Mouse (Mus musculus) layer of hippocampus, adult 18-20 months (tissue): ENCODE results near the gene Alpi. TPM values are rescaled to one million over a fixed set of nuclear protein-coding genes. Genes with fewer than 3 reads are reported as not detected.

Source experiments
- DNase-seq, 2 experiments: peaks; one replicate each; pipeline ENCODE4 v3.0.0; 2022; ENCODE audit warnings: low spot score in 2 of 2
- long read RNA-seq: library from polyadenylated mRNA; stranded (forward); transcript quantifications from one replicate; pipeline ENCODE4 v2.0.0, GENCODE M21; 2021
- total RNA-seq, 2 experiments: library from RNA; stranded (reverse); gene quantifications; 2 replicates each; pipeline ENCODE4 v1.2.3; 2021

Gene Alpi
- total RNA-seq, result not detected
- long read RNA-seq, result 0 reads

- DNase-seq, result no peak
Measured at GRCm38 (mm10) chr1:87101411-87101810, at the start of gene Alpi. Gene Alpi (minus strand): TSS chr1:87101606.

- no peak for DNase-seq
Measured at GRCm38 (mm10) chr1:87149422-87149821, 48.0 kb upstream of the Alpi start.

- DNase-seq, result no peak
Measured at GRCm38 (mm10) chr1:87143141-87143540, 41.7 kb upstream of the Alpi start.

- peak in 1 of 2 experiments; percentile 9 for DNase-seq
Measured at GRCm38 (mm10) chr1:87142456-87142855, 41.0 kb upstream of the Alpi start.

GRCm38 (mm10) chr1:87141550-87141949 is 40.1 kb upstream of the Alpi start:
- DNase-seq, result no peak

GRCm38 (mm10) chr1:87131803-87132202 is 30.4 kb upstream of the Alpi start:
- DNase-seq, result no peak

GRCm38 (mm10) chr1:87127206-87128030 is 26.0 kb upstream of the Alpi start:
- peak; percentile 30 to 52 for DNase-seq

- DNase-seq, result no peak
Measured at GRCm38 (mm10) chr1:87124673-87125072, 23.3 kb upstream of the Alpi start, which contains the start of gene Akp3. Gene Akp3 (plus strand): TSS chr1:87124973.

GRCm38 (mm10) chr1:87114784-87115183 is 13.4 kb upstream of the Alpi start:
- no peak for DNase-seq

GRCm38 (mm10) chr1:87111719-87112354 is 10.4 kb upstream of the Alpi start:
- peak in 1 of 2 experiments; percentile 16 for DNase-seq

- DNase-seq, result no peak
Measured at GRCm38 (mm10) chr1:87108564-87108963, 7.2 kb upstream of the Alpi start.

- no peak for DNase-seq
Measured at GRCm38 (mm10) chr1:87106536-87106935, 5.1 kb upstream of the Alpi start.

GRCm38 (mm10) chr1:87103936-87104335 is 2.5 kb upstream of the Alpi start:
- DNase-seq, result no peak

GRCm38 (mm10) chr1:87102114-87102513 is 708 bp upstream of the Alpi start:
- DNase-seq, result no peak

- DNase-seq, result peak in 1 of 2 experiments; percentile 39
Measured at GRCm38 (mm10) chr1:87098358-87098975, 2.9 kb downstream of the Alpi start.

- no peak for DNase-seq
Measured at GRCm38 (mm10) chr1:87095642-87096041, 5.8 kb downstream of the Alpi start.

- DNase-seq, result no peak
Measured at GRCm38 (mm10) chr1:87089828-87090227, 11.6 kb downstream of the Alpi start, which contains the start of gene Alppl2. Gene Alppl2 (minus strand): TSS chr1:87089928.

GRCm38 (mm10) chr1:87089251-87089650 is 12.2 kb downstream of the Alpi start:
- DNase-seq, result no peak

- DNase-seq, result no peak
Measured at GRCm38 (mm10) chr1:87086964-87087363, 14.4 kb downstream of the Alpi start.

GRCm38 (mm10) chr1:87086196-87086595 is 15.2 kb downstream of the Alpi start:
- DNase-seq, result no peak

- no peak for DNase-seq
Measured at GRCm38 (mm10) chr1:87073776-87074175, 27.6 kb downstream of the Alpi start.

GRCm38 (mm10) chr1:87070720-87071119 is 30.7 kb downstream of the Alpi start:
- DNase-seq, result peak in 1 of 2 experiments; percentile 26
